Mouse (Mus musculus): ENCODE data around the gene Olfr524. TPM values are rescaled to one million over a fixed set of nuclear protein-coding genes. Genes with fewer than 3 reads are reported as not detected.

Gene Olfr524
- polyA plus RNA-seq, 1 experiment from 2014 or later = not detected

Other genes starting within 250 kb of the Olfr524 start
- 0.15 and 0.24 TPM in 2 replicates for gene 6430531B16Rik, start 227.2 kb downstream of the Olfr524 start, polyA plus RNA-seq (2015; fragmentation: Nextera tagmentation; extraction: Ambion mirVana)
- 1.3 and 2.2 TPM in 2 replicates for gene Adam8, start 213.4 kb downstream of the Olfr524 start, polyA plus RNA-seq (2015; fragmentation: Nextera tagmentation; extraction: Ambion mirVana)
- gene Zfp511, start 169.6 kb downstream of the Olfr524 start, polyA plus RNA-seq (2015; fragmentation: Nextera tagmentation; extraction: Ambion mirVana) = 32.2 and 32.9 TPM in 2 replicates
- gene Tubgcp2, start 169.3 kb downstream of the Olfr524 start, polyA plus RNA-seq (2015; fragmentation: Nextera tagmentation; extraction: Ambion mirVana) = 39.8 and 41.3 TPM in 2 replicates
- gene Msx3, start 156.9 kb downstream of the Olfr524 start, polyA plus RNA-seq (2015; fragmentation: Nextera tagmentation; extraction: Ambion mirVana) = not detected in 2 replicates
- gene Caly, start 123.4 kb downstream of the Olfr524 start, polyA plus RNA-seq (2015; fragmentation: Nextera tagmentation; extraction: Ambion mirVana) = 3.4 and 3.7 TPM in 2 replicates
- gene Prap1, start 112.6 kb downstream of the Olfr524 start, polyA plus RNA-seq (2015; fragmentation: Nextera tagmentation; extraction: Ambion mirVana) = 487 and 598 TPM in 2 replicates
- 53.5 and 59.6 TPM in 2 replicates for gene Fuom, start 103.5 kb downstream of the Olfr524 start, polyA plus RNA-seq (2015; fragmentation: Nextera tagmentation; extraction: Ambion mirVana)
- 38.3 and 38.4 TPM in 2 replicates for gene Paox, start 90.2 kb downstream of the Olfr524 start, polyA plus RNA-seq (2015; fragmentation: Nextera tagmentation; extraction: Ambion mirVana)
- 183 and 188 TPM in 2 replicates for gene Echs1, start 89.5 kb downstream of the Olfr524 start, polyA plus RNA-seq (2015; fragmentation: Nextera tagmentation; extraction: Ambion mirVana)
- 24.0 and 27.3 TPM in 2 replicates for gene Mtg1, start 68.4 kb downstream of the Olfr524 start, polyA plus RNA-seq (2015; fragmentation: Nextera tagmentation; extraction: Ambion mirVana)
- 1.2 and 1.7 TPM in 2 replicates for gene Sprn, start 51.1 kb downstream of the Olfr524 start, polyA plus RNA-seq (2015; fragmentation: Nextera tagmentation; extraction: Ambion mirVana)
- gene Olfr522, start 41.2 kb downstream of the Olfr524 start, polyA plus RNA-seq (2015; fragmentation: Nextera tagmentation; extraction: Ambion mirVana) = not detected in 2 replicates
- gene Olfr523, start 32.7 kb downstream of the Olfr524 start, polyA plus RNA-seq (2015; fragmentation: Nextera tagmentation; extraction: Ambion mirVana) = not detected in 2 replicates
- gene Cd163l1, start 12.3 kb upstream of the Olfr524 start, polyA plus RNA-seq (2015; fragmentation: Nextera tagmentation; extraction: Ambion mirVana) = 0.09 and 0.20 TPM in 2 replicates
- not detected in 2 replicates for gene 5830411N06Rik, start 41.3 kb upstream of the Olfr524 start, polyA plus RNA-seq (2015; fragmentation: Nextera tagmentation; extraction: Ambion mirVana)
- gene Olfr525, start 114.9 kb upstream of the Olfr524 start, polyA plus RNA-seq (2015; fragmentation: Nextera tagmentation; extraction: Ambion mirVana) = not detected in 2 replicates
- not detected in 2 replicates for gene Olfr527, start 128.1 kb upstream of the Olfr524 start, polyA plus RNA-seq (2015; fragmentation: Nextera tagmentation; extraction: Ambion mirVana)
- gene Olfr60, start 155.7 kb upstream of the Olfr524 start, polyA plus RNA-seq (2015; fragmentation: Nextera tagmentation; extraction: Ambion mirVana) = not detected in 2 replicates
- not detected in 2 replicates for gene Olfr530, start 170.4 kb upstream of the Olfr524 start, polyA plus RNA-seq (2015; fragmentation: Nextera tagmentation; extraction: Ambion mirVana)
- gene Olfr531, start 197.0 kb upstream of the Olfr524 start, polyA plus RNA-seq (2015; fragmentation: Nextera tagmentation; extraction: Ambion mirVana) = not detected in 2 replicates
- not detected in 2 replicates for gene Olfr532, start 215.7 kb upstream of the Olfr524 start, polyA plus RNA-seq (2015; fragmentation: Nextera tagmentation; extraction: Ambion mirVana)